Mouse (Mus musculus): ENCODE measurements at regions not wholly inside any gene's neighbourhood (a gene's known extent, or its start where the extent isn't known, plus 50 kb on each side); places are given as distances from the start of the nearest gene placed in this dataset.
"Not testable (repeated sequence)": the region's sequence is repeated elsewhere in the genome, so short reads cannot be mapped to it uniquely, and the experiment has no call there.

- Histone ChIP-seq H3K4me1 (ENCODE audit: control insufficient read depth, insufficient read depth, low read length) (no peaks in the 10 kb centered on the region), H3K4me3 (ENCODE audit: insufficient read depth, low read length) (no peak overlapping the region), H3K27ac (ENCODE audit: insufficient read depth, low read length) (no peak overlapping the region)
- no peak for TF ChIP-seq POLR2A (IDR thresholded peaks at IDR 0.05; ENCODE audit: extremely low read depth, insufficient read depth, low read length)
- no peak for TF ChIP-seq CTCF (IDR thresholded peaks at IDR 0.05; ENCODE audit: extremely low read depth, insufficient read depth, low read length)
These were observed 220.9 kb downstream of the Pten start for GRCm38 (mm10) chr19:32978037-32978745.

- TF ChIP-seq CTCF (IDR thresholded peaks at IDR 0.05; ENCODE audit: extremely low read depth, insufficient read depth, low read length) (no peak), POLR2A (IDR thresholded peaks at IDR 0.05; ENCODE audit: extremely low read depth, insufficient read depth, low read length) (no peak)
- Histone ChIP-seq H3K4me3 (ENCODE audit: insufficient read depth, low read length) (no peak overlapping the region), H3K27ac (ENCODE audit: insufficient read depth, low read length) (no peak overlapping the region), H3K4me1 (ENCODE audit: control insufficient read depth, insufficient read depth, low read length) (no peaks in the 10 kb centered on the region)
These were observed 222.8 kb downstream of the Pten start for GRCm38 (mm10) chr19:32980142-32980541.

- TF ChIP-seq POLR2A (IDR thresholded peaks at IDR 0.05; ENCODE audit: extremely low read depth, insufficient read depth, low read length) (no peak), CTCF (IDR thresholded peaks at IDR 0.05; ENCODE audit: extremely low read depth, insufficient read depth, low read length) (no peak)
- no peak overlapping the region for H3K4me3 ChIP-seq (ENCODE audit: insufficient read depth, low read length)
- H3K27ac ChIP-seq (ENCODE audit: insufficient read depth, low read length) = no peak overlapping the region
- H3K4me1 ChIP-seq (ENCODE audit: control insufficient read depth, insufficient read depth, low read length) = no peaks in the 10 kb centered on the region
These were observed 231.4 kb downstream of the Pten start for GRCm38 (mm10) chr19:32988713-32989112.

GRCm38 (mm10) chr19:32989346-32989745, 232.0 kb downstream of the Pten start:
- TF ChIP-seq POLR2A (IDR thresholded peaks at IDR 0.05; ENCODE audit: extremely low read depth, insufficient read depth, low read length) = no peak
- no peak for TF ChIP-seq CTCF (IDR thresholded peaks at IDR 0.05; ENCODE audit: extremely low read depth, insufficient read depth, low read length)
- Histone ChIP-seq H3K4me1 (ENCODE audit: control insufficient read depth, insufficient read depth, low read length) (no peaks in the 10 kb centered on the region), H3K27ac (ENCODE audit: insufficient read depth, low read length) (no peak overlapping the region), H3K4me3 (ENCODE audit: insufficient read depth, low read length) (no peak overlapping the region)

- Histone ChIP-seq H3K4me3 (ENCODE audit: insufficient read depth, low read length) (no peak overlapping the region), H3K27ac (ENCODE audit: insufficient read depth, low read length) (no peak overlapping the region), H3K4me1 (ENCODE audit: control insufficient read depth, insufficient read depth, low read length) (no peaks in the 10 kb centered on the region)
- TF ChIP-seq POLR2A (IDR thresholded peaks at IDR 0.05; ENCODE audit: extremely low read depth, insufficient read depth, low read length) = no peak
- no peak for TF ChIP-seq CTCF (IDR thresholded peaks at IDR 0.05; ENCODE audit: extremely low read depth, insufficient read depth, low read length)
These were observed 233.3 kb downstream of the Pten start for GRCm38 (mm10) chr19:32990576-32990975.

GRCm38 (mm10) chr19:32998576-32999170, 241.4 kb downstream of the Pten start:
- no peaks in the 10 kb centered on the region for H3K4me1 ChIP-seq (ENCODE audit: control insufficient read depth, insufficient read depth, low read length)
- H3K4me3 ChIP-seq (ENCODE audit: insufficient read depth, low read length) = no peak overlapping the region
- no peak overlapping the region for H3K27ac ChIP-seq (ENCODE audit: insufficient read depth, low read length)
- TF ChIP-seq CTCF (IDR thresholded peaks at IDR 0.05; ENCODE audit: extremely low read depth, insufficient read depth, low read length) (no peak), POLR2A (IDR thresholded peaks at IDR 0.05; ENCODE audit: extremely low read depth, insufficient read depth, low read length) (no peak)

- Histone ChIP-seq H3K4me1 (ENCODE audit: control insufficient read depth, insufficient read depth, low read length) (no peaks in the 10 kb centered on the region), H3K27ac (ENCODE audit: insufficient read depth, low read length) (no peak overlapping the region), H3K4me3 (ENCODE audit: insufficient read depth, low read length) (no peak overlapping the region)
- TF ChIP-seq POLR2A (IDR thresholded peaks at IDR 0.05; ENCODE audit: extremely low read depth, insufficient read depth, low read length) = no peak
- TF ChIP-seq CTCF (IDR thresholded peaks at IDR 0.05; ENCODE audit: extremely low read depth, insufficient read depth, low read length) = no peak
These were observed 250.3 kb downstream of the Pten start for GRCm38 (mm10) chr19:33007582-33007981.

GRCm38 (mm10) chr19:33008076-33008475, 250.8 kb downstream of the Pten start:
- H3K4me1 ChIP-seq (ENCODE audit: control insufficient read depth, insufficient read depth, low read length) = no peaks in the 10 kb centered on the region
- TF ChIP-seq CTCF (IDR thresholded peaks at IDR 0.05; ENCODE audit: extremely low read depth, insufficient read depth, low read length) = no peak
- no peak for TF ChIP-seq POLR2A (IDR thresholded peaks at IDR 0.05; ENCODE audit: extremely low read depth, insufficient read depth, low read length)
- no peak overlapping the region for H3K4me3 ChIP-seq (ENCODE audit: insufficient read depth, low read length)
- H3K27ac ChIP-seq (ENCODE audit: insufficient read depth, low read length) = no peak overlapping the region

GRCm38 (mm10) chr19:33008794-33009193, 251.5 kb downstream of the Pten start:
- Histone ChIP-seq H3K4me3 (ENCODE audit: insufficient read depth, low read length) (no peak overlapping the region), H3K27ac (ENCODE audit: insufficient read depth, low read length) (no peak overlapping the region), H3K4me1 (ENCODE audit: control insufficient read depth, insufficient read depth, low read length) (no peaks in the 10 kb centered on the region)
- no peak for TF ChIP-seq POLR2A (IDR thresholded peaks at IDR 0.05; ENCODE audit: extremely low read depth, insufficient read depth, low read length)
- no peak for TF ChIP-seq CTCF (IDR thresholded peaks at IDR 0.05; ENCODE audit: extremely low read depth, insufficient read depth, low read length)

- TF ChIP-seq POLR2A (IDR thresholded peaks at IDR 0.05; ENCODE audit: extremely low read depth, insufficient read depth, low read length) = no peak
- TF ChIP-seq CTCF (IDR thresholded peaks at IDR 0.05; ENCODE audit: extremely low read depth, insufficient read depth, low read length) = no peak
- H3K4me1 ChIP-seq (ENCODE audit: control insufficient read depth, insufficient read depth, low read length) = no peaks in the 10 kb centered on the region
- no peak overlapping the region for H3K4me3 ChIP-seq (ENCODE audit: insufficient read depth, low read length)
- H3K27ac ChIP-seq (ENCODE audit: insufficient read depth, low read length) = no peak overlapping the region
These were observed 253.7 kb downstream of the Pten start for GRCm38 (mm10) chr19:33010886-33011446.

GRCm38 (mm10) chr19:33014879-33015278, 257.6 kb downstream of the Pten start:
- H3K4me3 ChIP-seq (ENCODE audit: insufficient read depth, low read length); H3K27ac ChIP-seq (ENCODE audit: insufficient read depth, low read length); H3K4me1 ChIP-seq (ENCODE audit: control insufficient read depth, insufficient read depth, low read length): not testable (repeated sequence)
